Mouse (Mus musculus): Measurements from ENCODE around the gene Sim1. TPM values are rescaled to one million over a fixed set of nuclear protein-coding genes. Genes with fewer than 3 reads are reported as not detected.

Gene Sim1
- total and polyA plus RNA-seq, 3 experiments: not detected

- peaks cover 1 to 4% of the 10 kb centered on the region in 2 experiments for H3K27me3 ChIP-seq (ENCODE audit: control insufficient read depth in 1 of 2, insufficient read depth in 2 of 2, low read length in 2 of 2)
- H3K4me3 ChIP-seq (ENCODE audit: control insufficient read depth in 1 of 2, insufficient read depth in 1 of 2, low read depth in 2 of 2, low read length in 2 of 2): no peak overlapping the region
Measured at GRCm38 (mm10) chr10:50910861-50911410, 16.4 kb downstream of the Sim1 start.

GRCm38 (mm10) chr10:50915607-50916006, 21.1 kb downstream of the Sim1 start:
- no peaks in the 10 kb centered on the region for H3K36me3 ChIP-seq (ENCODE audit: control insufficient read depth in 1 of 2, insufficient read depth in 2 of 2, low read length in 2 of 2)
- H3K4me3 ChIP-seq (ENCODE audit: control insufficient read depth in 1 of 2, insufficient read depth in 1 of 2, low read depth in 2 of 2, low read length in 2 of 2): no peak overlapping the region
- no peaks in the 10 kb centered on the region for H3K4me1 ChIP-seq (ENCODE audit: control insufficient read depth in 1 of 2, insufficient read depth in 2 of 2, low read length in 2 of 2)
- H3K27ac ChIP-seq (ENCODE audit: control insufficient read depth, low read depth, low read length): no peak overlapping the region
- H3K79me2 ChIP-seq (ENCODE audit: control insufficient read depth, insufficient read depth, low read length, poor library complexity): no peaks in the 10 kb centered on the region
- peaks cover 1 to 4% of the 10 kb centered on the region in 2 experiments for H3K27me3 ChIP-seq (ENCODE audit: control insufficient read depth in 1 of 2, insufficient read depth in 2 of 2, low read length in 2 of 2)
- H3K9me3 ChIP-seq (replicated peaks; ENCODE audit: insufficient read depth, low read length): no peaks in the 10 kb centered on the region
- H3K9ac ChIP-seq (ENCODE audit: control insufficient read depth, low read depth, low read length, poor library complexity, severe bottlenecking): no peak overlapping the region
- DNase-seq (ENCODE audit: low read depth, low spot score): peak; percentile 22
- peak; percentile 31 to 43 (median 39) for TF ChIP-seq CTCF (IDR thresholded peaks at IDR 0.05 in 2 of 3, conservative IDR thresholded peaks at IDR 0.05 in 1 of 3; ENCODE audit: control insufficient read depth in 1 of 3, insufficient read depth in 1 of 3, low read depth in 2 of 3, low read length in 3 of 3, poor library complexity in 1 of 3, severe bottlenecking in 1 of 3)
- no peak for TF ChIP-seq E2F4 (IDR thresholded peaks at IDR 0.05; ENCODE audit: borderline replicate concordance, low read depth, low read length)
- no peak for TF ChIP-seq POLR2A (IDR thresholded peaks at IDR 0.05; ENCODE audit: control insufficient read depth in 1 of 2, insufficient read depth in 1 of 2, low read depth in 1 of 2, low read length in 2 of 2, poor library complexity in 1 of 2)
- peak; percentile 42 for TF ChIP-seq SMC3 (IDR thresholded peaks at IDR 0.05; ENCODE audit: low read depth, low read length)
- no peak for TF ChIP-seq NELFE (IDR thresholded peaks at IDR 0.05; ENCODE audit: low read depth, low read length)
- no peak for TF ChIP-seq ELF1 (IDR thresholded peaks at IDR 0.05; ENCODE audit: low read depth, low read length)
- no peak for TF ChIP-seq KAT2A (conservative IDR thresholded peaks at IDR 0.05; ENCODE audit: low read depth, low read length)
- TF ChIP-seq RAD21 (IDR thresholded peaks at IDR 0.05; ENCODE audit: low read depth, low read length): peak; percentile 17
- no peak for TF ChIP-seq TAL1 (IDR thresholded peaks at IDR 0.05; ENCODE audit: low read length)
- 0 out of 2 replicates have a peak, but pooled peaks have one; percentile 16 for TF ChIP-seq ZC3H11A (IDR thresholded peaks at IDR 0.05; ENCODE audit: low read depth, low read length)

More at GRCm38 (mm10) chr10:50910861-50911410, 16.4 kb downstream of the Sim1 start:
- Histone ChIP-seq H3K27ac (ENCODE audit: control insufficient read depth, low read depth, low read length) (no peak overlapping the region), H3K4me1 (ENCODE audit: control insufficient read depth in 1 of 2, insufficient read depth in 2 of 2, low read length in 2 of 2) (no peaks in the 10 kb centered on the region), H3K79me2 (ENCODE audit: control insufficient read depth, insufficient read depth, low read length, poor library complexity) (no peaks in the 10 kb centered on the region), H3K36me3 (ENCODE audit: control insufficient read depth in 1 of 2, insufficient read depth in 2 of 2, low read length in 2 of 2) (no peaks in the 10 kb centered on the region), H3K9ac (ENCODE audit: control insufficient read depth, low read depth, low read length, poor library complexity, severe bottlenecking) (no peak overlapping the region), H3K9me3 (replicated peaks; ENCODE audit: insufficient read depth, low read length) (no peaks in the 10 kb centered on the region)
- DNase-seq (ENCODE audit: low read depth, low spot score): no peak
- TF ChIP-seq USF1 (IDR thresholded peaks at IDR 0.05; ENCODE audit: low read depth, low read length): peak; percentile 26; the same call in 1 of the 2 replicates
- TF ChIP-seq SIN3A (IDR thresholded peaks at IDR 0.05; ENCODE audit: low read length): no peak

- H3K36me3 ChIP-seq (ENCODE audit: control insufficient read depth in 1 of 2, insufficient read depth in 2 of 2, low read length in 2 of 2): no peaks in the 10 kb centered on the region
- H3K9ac ChIP-seq (ENCODE audit: control insufficient read depth, low read depth, low read length, poor library complexity, severe bottlenecking): no peak overlapping the region
- DNase-seq (ENCODE audit: low read depth, low spot score): no peak
- no peak overlapping the region for H3K27ac ChIP-seq (ENCODE audit: control insufficient read depth, low read depth, low read length)
- H3K4me1 ChIP-seq (ENCODE audit: control insufficient read depth in 1 of 2, insufficient read depth in 2 of 2, low read length in 2 of 2): no peaks in the 10 kb centered on the region
- H3K27me3 ChIP-seq (ENCODE audit: control insufficient read depth in 1 of 2, insufficient read depth in 2 of 2, low read length in 2 of 2): peaks cover 0 to 1% of the 10 kb centered on the region in 2 experiments; a peak in 1 of 4 replicates
- H3K9me3 ChIP-seq (replicated peaks; ENCODE audit: insufficient read depth, low read length): no peaks in the 10 kb centered on the region
- TF ChIP-seq TCF12 (IDR thresholded peaks at IDR 0.05; ENCODE audit: low read depth, low read length) (no peak), RAD21 (IDR thresholded peaks at IDR 0.05; ENCODE audit: low read depth, low read length) (no peak), HCFC1 (IDR thresholded peaks at IDR 0.05; ENCODE audit: low read depth, low read length) (no peak), EP300 (IDR thresholded peaks at IDR 0.05; ENCODE audit: low read depth in 1 of 2, low read length in 2 of 2) (no peak), BHLHE40 (IDR thresholded peaks at IDR 0.05; ENCODE audit: borderline replicate concordance, low read depth, low read length) (no peak), MXI1 (IDR thresholded peaks at IDR 0.05; ENCODE audit: low read depth, low read length) (no peak), ELF1 (IDR thresholded peaks at IDR 0.05; ENCODE audit: low read depth, low read length) (no peak), ETS1 (IDR thresholded peaks at IDR 0.05; ENCODE audit: low read depth, low read length) (no peak), TAL1 (IDR thresholded peaks at IDR 0.05; ENCODE audit: low read length) (no peak), JUND (IDR thresholded peaks at IDR 0.05; ENCODE audit: low read depth, low read length) (no peak), E2F4 (IDR thresholded peaks at IDR 0.05; ENCODE audit: borderline replicate concordance, low read depth, low read length) (no peak), ZMIZ1 (IDR thresholded peaks at IDR 0.05; ENCODE audit: low read depth, low read length) (no peak), MAFK (IDR thresholded peaks at IDR 0.05; ENCODE audit: borderline replicate concordance, low read depth, low read length) (no peak), MYB (IDR thresholded peaks at IDR 0.05; ENCODE audit: low read depth, low read length) (no peak), USF2 (IDR thresholded peaks at IDR 0.05; ENCODE audit: borderline replicate concordance in 1 of 2, insufficient read depth in 1 of 2, low read depth in 1 of 2, low read length in 2 of 2) (no peak), MEF2A (IDR thresholded peaks at IDR 0.05; ENCODE audit: extremely low read depth, insufficient replicate concordance, low read depth, low read length, poor library complexity, severe bottlenecking) (no peak), NRF1 (IDR thresholded peaks at IDR 0.05; ENCODE audit: insufficient read depth, low read depth, low read length, poor library complexity, severe bottlenecking) (no peak)
- no peak overlapping the region for H3K4me3 ChIP-seq (ENCODE audit: control insufficient read depth in 1 of 2, insufficient read depth in 1 of 2, low read depth in 2 of 2, low read length in 2 of 2)
- H3K79me2 ChIP-seq (ENCODE audit: control insufficient read depth, insufficient read depth, low read length, poor library complexity): no peaks in the 10 kb centered on the region
Measured at GRCm38 (mm10) chr10:50929281-50929680, 34.7 kb downstream of the Sim1 start.
